Mouse (Mus musculus): ENCODE results near the gene Tgif2.

GRCm38 (mm10) chr2:156862041-156862717, 22.4 kb downstream of the Tgif2 start:
- TF ChIP-seq CTCF (IDR thresholded peaks at IDR 0.05; ENCODE audit: low read depth) (no peak), EP300 (IDR thresholded peaks at IDR 0.05; ENCODE audit: low read depth) (no peak)

Measured in liver, embryonic 14.5 days (tissue).